Mouse (Mus musculus) heart, embryonic 14.5 days (tissue): Measurements from ENCODE around the gene Dgcr6. TPM values are rescaled to one million over a fixed set of nuclear protein-coding genes. Genes with fewer than 3 reads are reported as not detected.

Source experiments
- ATAC-seq: fragments of 200-750 bp; cut with Nextera tagmentation; 2 replicates; pipeline ENCODE4 v1.8.0; 2017; ENCODE audit warnings: low read depth, moderate TSS enrichment; ENCODE audit not compliant: insufficient number of reproducible peaks, insufficient read depth, low FRiP score
- H3K27ac ChIP-seq, 2 experiments: fragments of 200-500 bp in 1 of 2; fragments of 300-500 bp in 1 of 2; sonication (generic) in 1 of 2; replicated peaks in 1 of 2; 2 replicates each; pipeline ENCODE4 v1.5.1; 2012 to 2014; ENCODE audit warnings: low read depth in 2 of 2, low read length in 2 of 2, control low read depth in 1 of 2, mild to moderate bottlenecking in 1 of 2, mixed read lengths in 1 of 2; ENCODE audit not compliant: control insufficient read depth in 1 of 2, insufficient read depth in 1 of 2
- H3K27me3 ChIP-seq: fragments of 300-500 bp; sonication (generic); 2 replicates; pipeline ENCODE4 v1.6.1; 2014; ENCODE audit warnings: mild to moderate bottlenecking, low read length, control low read depth; ENCODE audit not compliant: control insufficient read depth, insufficient read depth
- H3K36me3 ChIP-seq: fragments of 300-500 bp; sonication (generic); 2 replicates; pipeline ENCODE4 v1.6.1; 2014; ENCODE audit warnings: mild to moderate bottlenecking, control low read depth, low read length, mixed read lengths; ENCODE audit not compliant: control insufficient read depth, insufficient read depth
- H3K4me1 ChIP-seq, 2 experiments: fragments of 200-500 bp in 1 of 2; fragments of 300-500 bp in 1 of 2; sonication (generic) in 1 of 2; 2 replicates each; pipeline ENCODE4 v1.6.1; 2012 to 2014; ENCODE audit warnings: low read length in 2 of 2, control low read depth in 1 of 2, mixed read lengths in 1 of 2; ENCODE audit not compliant: control insufficient read depth in 2 of 2, insufficient read depth in 2 of 2
- H3K4me2 ChIP-seq: fragments of 300-500 bp; sonication (generic); 2 replicates; pipeline ENCODE4 v1.6.1; 2014; ENCODE audit warnings: mild to moderate bottlenecking, low read length
- H3K4me3 ChIP-seq, 2 experiments: fragments of 200-500 bp in 1 of 2; fragments of 300-500 bp in 1 of 2; sonication (generic) in 1 of 2; 2 replicates each; pipeline ENCODE4 v1.5.1; 2012 to 2014; ENCODE audit warnings: low read length in 2 of 2, mild to moderate bottlenecking in 2 of 2, control low read depth in 1 of 2, low read depth in 1 of 2, moderate library complexity in 1 of 2; ENCODE audit not compliant: control insufficient read depth in 1 of 2, insufficient read depth in 1 of 2
- H3K9ac ChIP-seq: fragments of 300-500 bp; sonication (generic); 2 replicates; pipeline ENCODE4 v1.6.1; 2014; ENCODE audit warnings: mild to moderate bottlenecking, low read length
- H3K9me3 ChIP-seq: fragments of 300-500 bp; sonication (generic); 2 replicates; pipeline ENCODE4 v1.6.1; 2016; ENCODE audit warnings: low read length, control low read depth; ENCODE audit not compliant: control insufficient read depth
- WGBS: fragments of 180-500 bp; shearing (Covaris S2); extraction: QIAGEN DNeasy Blood & Tissue Kit; methylation state at CpG from one replicate; pipeline ENCODE4 v1.1.7; 2014; 5-methylcytosine and 5-hydroxymethylcytosine counted together
- polyA plus RNA-seq: library from polyadenylated mRNA; unstranded; fragments of >200 nt; fragmentation: Nextera tagmentation; extraction: Ambion mirVana; gene quantifications from 2 replicates; pipeline ENCODE4 v1.2.1, GENCODE M21; 2014

The Dgcr6 gene
- polyA plus RNA-seq, 1 experiment from 2014 or later = 64.2 TPM

- no peaks in the 10 kb centered on the region for H3K36me3 ChIP-seq
- no peaks in the 10 kb centered on the region for H3K27me3 ChIP-seq
- H3K4me2 ChIP-seq = no peak overlapping the region
- WGBS = 31% methylated on average over 2 of the region's 2 CpGs
- H3K4me1 ChIP-seq = peaks cover 0 to 6% of the 10 kb centered on the region in 2 experiments; a peak in 2 of 4 replicates
- H3K9me3 ChIP-seq = no peaks in the 10 kb centered on the region
- H3K27ac ChIP-seq = no peak overlapping the region
- no peak overlapping the region for H3K4me3 ChIP-seq
- no peak for ATAC-seq
- no peak overlapping the region for H3K9ac ChIP-seq
Measured at GRCm38 (mm10) chr16:18056215-18056614, 3.6 kb downstream of the Dgcr6 start.

- 71% methylated on average over 6 of the region's 6 CpGs for WGBS
- H3K27ac ChIP-seq = no peak overlapping the region
Measured at GRCm38 (mm10) chr16:18058331-18058731, 5.7 kb downstream of the Dgcr6 start.

GRCm38 (mm10) chr16:18059243-18059642 lies 6.6 kb downstream of the Dgcr6 start:
- H3K9ac ChIP-seq = no peak overlapping the region
- no peak overlapping the region for H3K4me2 ChIP-seq
- no peak overlapping the region for H3K4me3 ChIP-seq
- ATAC-seq = no peak
- no peaks in the 10 kb centered on the region for H3K36me3 ChIP-seq
- H3K27ac ChIP-seq = no peak overlapping the region
- H3K9me3 ChIP-seq = no peaks in the 10 kb centered on the region
- WGBS = 67% methylated on average over 10 of the region's 10 CpGs
- no peaks in the 10 kb centered on the region for H3K27me3 ChIP-seq
- peaks cover 0 to 4% of the 10 kb centered on the region in 2 experiments; a peak in 2 of 4 replicates for H3K4me1 ChIP-seq

More at GRCm38 (mm10) chr16:18058331-18058731, 5.7 kb downstream of the Dgcr6 start:
- no peak overlapping the region for H3K4me2 ChIP-seq
- H3K9me3 ChIP-seq = no peaks in the 10 kb centered on the region
- peaks cover 0 to 4% of the 10 kb centered on the region in 2 experiments; a peak in 2 of 4 replicates for H3K4me1 ChIP-seq
- no peak overlapping the region for H3K4me3 ChIP-seq
- no peak for ATAC-seq
- no peaks in the 10 kb centered on the region for H3K36me3 ChIP-seq
- H3K9ac ChIP-seq = no peak overlapping the region
- H3K27me3 ChIP-seq = no peaks in the 10 kb centered on the region

- no peak overlapping the region for H3K4me2 ChIP-seq
- H3K4me3 ChIP-seq = no peak overlapping the region
- H3K27ac ChIP-seq = no peak overlapping the region
- peaks cover 0 to 3% of the 10 kb centered on the region in 2 experiments; a peak in 1 of 4 replicates for H3K4me1 ChIP-seq
- no peak for ATAC-seq
- H3K36me3 ChIP-seq = no peaks in the 10 kb centered on the region
- no peak overlapping the region for H3K9ac ChIP-seq
- no peaks in the 10 kb centered on the region for H3K27me3 ChIP-seq
- 80% methylated on average over 11 of the region's 11 CpGs for WGBS
- H3K9me3 ChIP-seq = no peaks in the 10 kb centered on the region
Measured at GRCm38 (mm10) chr16:18061201-18061600, 8.5 kb downstream of the Dgcr6 start.

- no peaks in the 10 kb centered on the region for H3K9me3 ChIP-seq
- peak overlapping the region; percentile 94 for H3K9ac ChIP-seq
- H3K27ac ChIP-seq = peak overlapping the region; percentile 80 to 90
- peaks cover 0 to 10% of the 10 kb centered on the region in 2 experiments; a peak in 2 of 4 replicates for H3K4me1 ChIP-seq
- ATAC-seq = peak; percentile 98
- under 1% methylated on average over 79 of the region's 81 CpGs for WGBS
- H3K4me3 ChIP-seq = peak overlapping the region; percentile 79 to 81
- H3K4me2 ChIP-seq = peak overlapping the region; percentile 89
- H3K36me3 ChIP-seq = peaks cover 29% of the 10 kb centered on the region
- no peaks in the 10 kb centered on the region for H3K27me3 ChIP-seq
Measured at GRCm38 (mm10) chr16:18066060-18067009, 13.7 kb downstream of the Dgcr6 start.

GRCm38 (mm10) chr16:18068653-18069376 lies 16.2 kb downstream of the Dgcr6 start:
- Histone ChIP-seq H3K4me2 (no peak overlapping the region), H3K4me3 (no peak overlapping the region), H3K27me3 (no peaks in the 10 kb centered on the region), H3K36me3 (peaks cover 43% of the 10 kb centered on the region), H3K27ac (no peak overlapping the region), H3K4me1 (peaks cover 2 to 15% of the 10 kb centered on the region in 2 experiments; a peak in 3 of 4 replicates), H3K9ac (no peak overlapping the region), H3K9me3 (no peaks in the 10 kb centered on the region)
- ATAC-seq = no peak
- 86% methylated on average over 8 of the region's 8 CpGs for WGBS

- H3K27me3 ChIP-seq = no peaks in the 10 kb centered on the region
- peaks cover 2 to 15% of the 10 kb centered on the region in 2 experiments; a peak in 3 of 4 replicates for H3K4me1 ChIP-seq
- no peaks in the 10 kb centered on the region for H3K9me3 ChIP-seq
- no peak overlapping the region for H3K4me2 ChIP-seq
- no peak for ATAC-seq
- H3K27ac ChIP-seq = no peak overlapping the region
- H3K9ac ChIP-seq = no peak overlapping the region
- peaks cover 43% of the 10 kb centered on the region for H3K36me3 ChIP-seq
- WGBS = 95% methylated on average over 5 of the region's 5 CpGs
- no peak overlapping the region for H3K4me3 ChIP-seq
Measured at GRCm38 (mm10) chr16:18070798-18071197, 18.1 kb downstream of the Dgcr6 start.
